Mouse (Mus musculus): Measurements from ENCODE around the gene Arhgap10.

Gene Arhgap10

GRCm38 (mm10) chr8:77404017-77404416 is 113.7 kb downstream of the Arhgap10 start:
- DNase-seq (ENCODE audit: low spot score in 2 of 2): no peak

GRCm38 (mm10) chr8:77401934-77402333 is 115.8 kb downstream of the Arhgap10 start:
- no peak for DNase-seq (ENCODE audit: low spot score in 2 of 2)

GRCm38 (mm10) chr8:77401140-77401539 is 116.6 kb downstream of the Arhgap10 start:
- DNase-seq (ENCODE audit: low spot score in 2 of 2): no peak

- DNase-seq (ENCODE audit: low spot score in 2 of 2): no peak
These were observed 133.7 kb downstream of the Arhgap10 start for GRCm38 (mm10) chr8:77384080-77384479.

- DNase-seq (ENCODE audit: low spot score in 2 of 2): no peak
These were observed 134.1 kb downstream of the Arhgap10 start for GRCm38 (mm10) chr8:77383671-77384070.

- DNase-seq (ENCODE audit: low spot score in 2 of 2): no peak
These were observed 136.9 kb downstream of the Arhgap10 start for GRCm38 (mm10) chr8:77380844-77381243.

- DNase-seq (ENCODE audit: low spot score in 2 of 2): no peak
These were observed 138.5 kb downstream of the Arhgap10 start for GRCm38 (mm10) chr8:77379300-77379699.

GRCm38 (mm10) chr8:77376451-77376853 is 141.3 kb downstream of the Arhgap10 start:
- DNase-seq (ENCODE audit: low spot score in 2 of 2): peak; percentile 51 to 60

- no peak for DNase-seq (ENCODE audit: low spot score in 2 of 2)
These were observed 141.8 kb downstream of the Arhgap10 start for GRCm38 (mm10) chr8:77375999-77376398.

- DNase-seq (ENCODE audit: low spot score in 2 of 2): no peak
These were observed 146.7 kb downstream of the Arhgap10 start for GRCm38 (mm10) chr8:77371006-77371405.

- no peak for DNase-seq (ENCODE audit: low spot score in 2 of 2)
These were observed 147.4 kb downstream of the Arhgap10 start for GRCm38 (mm10) chr8:77370308-77370707.

GRCm38 (mm10) chr8:77369671-77370070 is 148.1 kb downstream of the Arhgap10 start:
- DNase-seq (ENCODE audit: low spot score in 2 of 2): no peak

- DNase-seq (ENCODE audit: low spot score in 2 of 2): no peak
These were observed 150.7 kb downstream of the Arhgap10 start for GRCm38 (mm10) chr8:77367091-77367490.

- DNase-seq (ENCODE audit: low spot score in 2 of 2): no peak
These were observed 151.3 kb downstream of the Arhgap10 start for GRCm38 (mm10) chr8:77366446-77366845.

- no peak for DNase-seq (ENCODE audit: low spot score in 2 of 2)
These were observed 151.8 kb downstream of the Arhgap10 start for GRCm38 (mm10) chr8:77365990-77366389.

- DNase-seq (ENCODE audit: low spot score in 2 of 2): peak in 1 of 2 experiments; percentile 59
These were observed 153.3 kb downstream of the Arhgap10 start for GRCm38 (mm10) chr8:77364472-77364871.

GRCm38 (mm10) chr8:77360853-77361252 is 156.9 kb downstream of the Arhgap10 start:
- no peak for DNase-seq (ENCODE audit: low spot score in 2 of 2)

GRCm38 (mm10) chr8:77360423-77360822 is 157.3 kb downstream of the Arhgap10 start:
- DNase-seq (ENCODE audit: low spot score in 2 of 2): no peak

- DNase-seq (ENCODE audit: low spot score in 2 of 2): no peak
These were observed 160.6 kb downstream of the Arhgap10 start for GRCm38 (mm10) chr8:77357126-77357525.

- DNase-seq (ENCODE audit: low spot score in 2 of 2): no peak
These were observed 162.4 kb downstream of the Arhgap10 start for GRCm38 (mm10) chr8:77355344-77355743.

- no peak for DNase-seq (ENCODE audit: low spot score in 2 of 2)
These were observed 163.6 kb downstream of the Arhgap10 start for GRCm38 (mm10) chr8:77354189-77354588.

- no peak for DNase-seq (ENCODE audit: low spot score in 2 of 2)
These were observed 166.4 kb downstream of the Arhgap10 start for GRCm38 (mm10) chr8:77351177-77351860.

- DNase-seq (ENCODE audit: low spot score in 2 of 2): no peak
These were observed 167.5 kb downstream of the Arhgap10 start for GRCm38 (mm10) chr8:77350121-77350777.
